Mouse (Mus musculus) liver, postnatal 0 days (tissue): ENCODE data around the gene Brinp3.

Experiments used
- CTCF ChIP-seq: sonication (generic); IDR thresholded peaks from 2 replicates; pipeline ENCODE4 v1.5.1; 2016; ENCODE audit warnings: antibody characterized with exemption, low read depth
- EP300 ChIP-seq: IDR thresholded peaks from 2 replicates; pipeline ENCODE4 v1.6.1; 2016; ENCODE audit warnings: antibody characterized with exemption, low read depth, mild to moderate bottlenecking

DNA sequence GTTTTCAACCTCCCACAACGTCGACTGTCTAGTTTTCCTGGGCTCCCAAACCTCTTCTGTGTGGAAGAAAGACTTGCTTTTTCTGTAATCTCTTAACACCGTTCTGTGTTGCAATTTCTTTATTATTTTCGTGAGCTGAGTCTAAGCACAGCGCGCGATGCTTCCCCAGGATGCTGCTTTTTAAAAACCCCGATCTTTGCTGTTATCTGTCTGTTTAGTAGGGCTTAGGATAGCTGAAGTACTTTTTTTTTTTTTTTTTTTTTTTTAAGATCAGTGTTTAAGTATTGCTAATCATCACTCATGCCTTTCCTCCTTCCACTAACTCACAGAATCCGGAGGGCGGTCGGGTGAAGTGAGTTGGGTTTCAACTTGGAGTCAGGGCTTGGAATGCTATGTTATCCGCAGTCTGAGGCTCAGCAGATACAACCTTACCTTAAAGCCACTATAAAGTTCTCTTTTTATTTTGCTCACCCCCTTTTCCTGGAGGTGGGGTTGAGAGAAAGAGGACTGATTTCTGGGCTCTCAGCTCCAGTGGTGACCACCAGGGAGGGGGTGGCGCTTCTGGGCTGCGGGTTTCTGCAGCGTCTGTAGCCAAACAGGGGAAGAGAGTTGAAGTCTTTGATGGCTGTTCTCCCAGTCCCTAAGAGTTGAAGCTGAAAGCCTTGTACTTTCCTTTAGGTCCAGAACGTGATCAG lies 3.7 kb downstream of the Brinp3 start:
- no peak for TF ChIP-seq EP300
- TF ChIP-seq CTCF, result no peak
